In genomic region chr6:6136812-6137211, GRCm38 (mm10) we compare ENCODE assay signal across 14 mouse cellular contexts.
DNase-seq lines count a peak whose midpoint lies in the region; ATAC-seq and TF ChIP-seq lines count a peak whose summit lies in the region.
"Had no signal": no experiment of that assay in that cellular context is flagged by ENCODE, and none has a peak within 500 bp of the region (broad histone marks: within the 10 kb centered on the region; RNA-seq: fewer than 3 reads in every experiment).

No protein-coding gene starts in this region.

- peaks cover 4% of the 10 kb centered on the region; the same call in 1 of the 2 replicates for H3K9me3 ChIP-seq in kidney, embryonic 15.5 days (replicated peaks)
- 0 out of 2 replicates have a peak, but pooled peaks cover 2% of the 10 kb centered on the region for H3K9me3 ChIP-seq in limb, embryonic 10.5 days (replicated peaks)
- H3K9me3 ChIP-seq in midbrain, embryonic 10.5 days (replicated peaks) = peaks cover 4% of the 10 kb centered on the region; the same call in 1 of the 2 replicates
- H3K9me3 ChIP-seq: liver, embryonic 15.5 days; neural tube, embryonic 15.5 days had no signal

- H3K27ac ChIP-seq in kidney, adult 2 months (ENCODE audit: insufficient read depth, low read depth, low read length) = no peak overlapping the region
- no peak overlapping the region for H3K27ac ChIP-seq in kidney, embryonic 15.5 days
- no peak overlapping the region for H3K27ac ChIP-seq in bone marrow macrophage, adult 2 months (ENCODE audit: insufficient read depth, low read depth, low read length)
- no peak overlapping the region for H3K27ac ChIP-seq in limb, embryonic 10.5 days
- H3K27ac ChIP-seq in midbrain, embryonic 10.5 days (replicated peaks) = no peak overlapping the region
- H3K27ac ChIP-seq: liver, embryonic 15.5 days; neural tube, embryonic 15.5 days had no signal

- no peaks in the 10 kb centered on the region for H3K36me3 ChIP-seq in kidney, adult 2 months (ENCODE audit: control insufficient read depth, insufficient read depth, low read length)
- peaks cover 4% of the 10 kb centered on the region; the same call in 1 of the 2 replicates for H3K36me3 ChIP-seq in kidney, embryonic 15.5 days
- H3K36me3 ChIP-seq in limb, embryonic 10.5 days = peaks cover 23% of the 10 kb centered on the region
- peaks cover 27% of the 10 kb centered on the region for H3K36me3 ChIP-seq in midbrain, embryonic 10.5 days
- H3K36me3 ChIP-seq: neural tube, embryonic 15.5 days had no signal

- H3K9ac ChIP-seq in kidney, embryonic 15.5 days = no peak overlapping the region
- H3K9ac ChIP-seq: liver, embryonic 15.5 days; neural tube, embryonic 15.5 days had no signal

- 91% methylated on average over 3 of the region's 3 CpGs for WGBS in kidney, adult 2 months
- WGBS in kidney, embryonic 15.5 days = 94% methylated on average over 3 of the region's 3 CpGs
- 92% methylated on average over 3 of the region's 3 CpGs for WGBS in limb, embryonic 10.5 days
- 94% methylated on average over 3 of the region's 3 CpGs for WGBS in midbrain, embryonic 10.5 days

- no peak overlapping the region for H3K4me3 ChIP-seq in kidney, adult 2 months (ENCODE audit: insufficient read depth, low read depth, low read length)
- no peak overlapping the region for H3K4me3 ChIP-seq in kidney, embryonic 15.5 days (replicated peaks)
- no peak overlapping the region for H3K4me3 ChIP-seq in bone marrow macrophage, adult 2 months (ENCODE audit: insufficient read depth, low read length)
- H3K4me3 ChIP-seq in limb, embryonic 10.5 days = no peak overlapping the region
- H3K4me3 ChIP-seq in midbrain, embryonic 10.5 days = no peak overlapping the region
- H3K4me3 ChIP-seq: erythroblast, embryonic 14.5 days; liver, embryonic 15.5 days; neural tube, embryonic 15.5 days had no signal

- H3K4me1 ChIP-seq in kidney, adult 2 months (ENCODE audit: control insufficient read depth, insufficient read depth, low read length) = peaks cover 12% of the 10 kb centered on the region
- no peaks in the 10 kb centered on the region for H3K4me1 ChIP-seq in kidney, embryonic 15.5 days
- 0 out of 2 replicates have a peak, but pooled peaks cover 3% of the 10 kb centered on the region for H3K4me1 ChIP-seq in bone marrow macrophage, adult 2 months (ENCODE audit: control insufficient read depth, insufficient read depth, low read length)
- H3K4me1 ChIP-seq in limb, embryonic 10.5 days = no peaks in the 10 kb centered on the region
- no peaks in the 10 kb centered on the region for H3K4me1 ChIP-seq in midbrain, embryonic 10.5 days
- H3K4me1 ChIP-seq: liver, embryonic 15.5 days; neural tube, embryonic 15.5 days had no signal

- TF ChIP-seq CTCF in kidney, adult 2 months (conservative IDR thresholded peaks at IDR 0.05; ENCODE audit: insufficient read depth, insufficient read length, low read depth, low read length) = peak; percentile 50
- peak; percentile 42; the same call in 1 of the 2 replicates for TF ChIP-seq CTCF in bone marrow macrophage, adult 2 months (IDR thresholded peaks at IDR 0.05; ENCODE audit: low read depth, low read length)

- H3K4me2 ChIP-seq in kidney, embryonic 15.5 days = no peak overlapping the region
- H3K4me2 ChIP-seq: liver, embryonic 15.5 days; neural tube, embryonic 15.5 days had no signal

- TF ChIP-seq POLR2A in kidney, adult 2 months (IDR thresholded peaks at IDR 0.05; ENCODE audit: low read depth, low read length) = no peak
- TF ChIP-seq POLR2A in bone marrow macrophage, adult 2 months (IDR thresholded peaks at IDR 0.05; ENCODE audit: borderline replicate concordance, low read depth, low read length) = no peak

- no peak for DNase-seq in kidney, adult 2 months
- DNase-seq in thymus, postnatal 4 days = peak; percentile 53
- DNase-seq in thymus, postnatal 25 days = no peak
- peak; percentile 46 for DNase-seq in testis, postnatal 10 days (ENCODE audit: low spot score)
- DNase-seq in limb, embryonic 10.5 days (ENCODE audit: low spot score) = no peak
- no peak for DNase-seq in midbrain, embryonic 10.5 days (ENCODE audit: low spot score)
- DNase-seq: heart, postnatal 36 days; kidney, adult 8-10 months had no signal

- H3K27me3 ChIP-seq in kidney, adult 2 months (replicated peaks; ENCODE audit: control insufficient read depth, insufficient read depth, low read length) = no peaks in the 10 kb centered on the region
- H3K27me3 ChIP-seq in kidney, embryonic 15.5 days = no peaks in the 10 kb centered on the region
- no peaks in the 10 kb centered on the region for H3K27me3 ChIP-seq in limb, embryonic 10.5 days (ENCODE audit: low read depth, poor library complexity, severe bottlenecking)
- no peaks in the 10 kb centered on the region for H3K27me3 ChIP-seq in midbrain, embryonic 10.5 days (ENCODE audit: low read depth, poor library complexity, severe bottlenecking)
- H3K27me3 ChIP-seq: liver, embryonic 15.5 days; neural tube, embryonic 15.5 days had no signal

- ATAC-seq in kidney, embryonic 15.5 days (replicated peaks; ENCODE audit: low FRiP score) = no peak
- ATAC-seq: midbrain, embryonic 16.5 days had no signal

Comparison
In these comparisons a context has a peak if more than half of its experiments do, and no peak if none do; other contexts are left out.
1. DNase-seq: peak in thymus, postnatal 4 days (single experiment) and testis, postnatal 10 days (single experiment); none in kidney, adult 2 months (single experiment), thymus, postnatal 25 days (single experiment), limb, embryonic 10.5 days (single experiment) and midbrain, embryonic 10.5 days (single experiment).